Mouse (Mus musculus): ENCODE results near the gene Spats1.

GRCm38 (mm10) chr17:45474146-45474545 lies 1.1 kb downstream of the Spats1 start:
- TF ChIP-seq CTCF (IDR thresholded peaks at IDR 0.05; ENCODE audit: extremely low read depth, insufficient read depth, insufficient read length, insufficient replicate concordance) (no peak), POLR2A (IDR thresholded peaks at IDR 0.05; ENCODE audit: low read depth, low read length) (no peak)
